Mouse (Mus musculus): ENCODE results near the gene 1700102P08Rik. TPM values are rescaled to one million over a fixed set of nuclear protein-coding genes. Genes with fewer than 3 reads are reported as not detected.

1700102P08Rik gene
- polyA plus RNA-seq, 1 experiment from 2014 or later, result 0.84 TPM

DNA sequence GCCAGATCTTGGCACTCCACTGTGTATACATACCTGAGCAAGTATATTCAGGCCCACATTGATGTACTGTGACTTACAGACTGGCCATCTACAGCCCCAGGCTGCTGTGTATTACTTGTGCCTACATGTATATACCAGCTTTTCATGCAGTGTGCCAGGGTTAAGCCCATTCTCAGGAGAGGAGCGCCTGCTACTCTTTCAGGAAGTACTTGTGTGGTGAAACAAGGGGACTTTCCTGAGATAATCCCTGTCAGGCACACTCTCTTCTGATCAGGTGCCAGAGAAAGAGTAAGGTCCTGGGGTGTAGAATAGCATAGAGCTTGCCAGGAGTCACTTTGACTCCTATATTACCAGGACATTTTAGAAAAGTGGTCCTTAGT is 67.3 kb downstream of the 1700102P08Rik start:
- Histone ChIP-seq H3K4me3 (ENCODE audit: low read depth, low read length) (peak overlapping the region; percentile 96), H3K4me1 (ENCODE audit: control insufficient read depth, insufficient read depth, low read length) (peaks cover 9% of the 10 kb centered on the region), H3K27ac (ENCODE audit: low read depth, low read length) (no peak overlapping the region), H3K27me3 (ENCODE audit: control insufficient read depth, insufficient read depth, low read length) (no peaks in the 10 kb centered on the region), H3K9me3 (ENCODE audit: control insufficient read depth, low read length) (no peaks in the 10 kb centered on the region), H3K9ac (ENCODE audit: low read length) (no peak overlapping the region), H3K36me3 (ENCODE audit: control insufficient read depth, insufficient read depth, low read length) (peaks cover 10% of the 10 kb centered on the region), H3K4me2 (ENCODE audit: low read depth) (peak overlapping the region; percentile 92; the same call in 1 of the 2 replicates)
- WGBS, result 93% methylated on average over 1 of the region's 1 CpGs
- DNase-seq (ENCODE audit: low spot score), result no peak
- ATAC-seq (ENCODE audit: insufficient read depth, low FRiP score, low TSS enrichment), result no peak

Other genes starting within 250 kb of the 1700102P08Rik start
- gene Bsn, start 202.4 kb upstream of the 1700102P08Rik start, polyA plus RNA-seq (2014; fragmentation: Nextera tagmentation; extraction: Ambion mirVana), result 3.0 and 4.3 TPM in 2 replicates
- 62.4 and 65.9 TPM in 2 replicates for gene Dag1, start 128.8 kb upstream of the 1700102P08Rik start, polyA plus RNA-seq (2014; fragmentation: Nextera tagmentation; extraction: Ambion mirVana)
- gene Nicn1, start 102.4 kb upstream of the 1700102P08Rik start, polyA plus RNA-seq (2014; fragmentation: Nextera tagmentation; extraction: Ambion mirVana), result 63.8 and 65.1 TPM in 2 replicates
- gene Amt, start 96.0 kb upstream of the 1700102P08Rik start, polyA plus RNA-seq (2014; fragmentation: Nextera tagmentation; extraction: Ambion mirVana), result 18.8 and 18.9 TPM in 2 replicates
- gene Rhoa, start 86.7 kb upstream of the 1700102P08Rik start, polyA plus RNA-seq (2014; fragmentation: Nextera tagmentation; extraction: Ambion mirVana), result 236 and 274 TPM in 2 replicates
- gene Tcta, start 86.6 kb upstream of the 1700102P08Rik start, polyA plus RNA-seq (2014; fragmentation: Nextera tagmentation; extraction: Ambion mirVana), result 30.8 and 31.4 TPM in 2 replicates
- gene Gpx1, start 53.9 kb upstream of the 1700102P08Rik start, polyA plus RNA-seq (2014; fragmentation: Nextera tagmentation; extraction: Ambion mirVana), result 700 and 705 TPM in 2 replicates
- gene Usp4, start 45.0 kb upstream of the 1700102P08Rik start, polyA plus RNA-seq (2014; fragmentation: Nextera tagmentation; extraction: Ambion mirVana), result 141 and 145 TPM in 2 replicates
- gene Ccdc36, start 35.7 kb downstream of the 1700102P08Rik start, polyA plus RNA-seq (2014; fragmentation: Nextera tagmentation; extraction: Ambion mirVana), result 0.62 and 0.77 TPM in 2 replicates
- gene BC048562, start 43.7 kb downstream of the 1700102P08Rik start, polyA plus RNA-seq (2014; fragmentation: Nextera tagmentation; extraction: Ambion mirVana), result not detected in 2 replicates
- 50.2 and 58.2 TPM in 2 replicates for gene Ccdc71, start 67.7 kb downstream of the 1700102P08Rik start, polyA plus RNA-seq (2014; fragmentation: Nextera tagmentation; extraction: Ambion mirVana)
- 25.4 and 28.9 TPM in 2 replicates for gene Klhdc8b, start 68.8 kb downstream of the 1700102P08Rik start, polyA plus RNA-seq (2014; fragmentation: Nextera tagmentation; extraction: Ambion mirVana)
- gene Lamb2, start 86.9 kb downstream of the 1700102P08Rik start, polyA plus RNA-seq (2014; fragmentation: Nextera tagmentation; extraction: Ambion mirVana), result 17.2 and 18.1 TPM in 2 replicates
- gene Usp19, start 97.8 kb downstream of the 1700102P08Rik start, polyA plus RNA-seq (2014; fragmentation: Nextera tagmentation; extraction: Ambion mirVana), result 73.8 and 79.9 TPM in 2 replicates
- gene Qars, start 114.9 kb downstream of the 1700102P08Rik start, polyA plus RNA-seq (2014; fragmentation: Nextera tagmentation; extraction: Ambion mirVana), result 120 and 129 TPM in 2 replicates
- 164 and 169 TPM in 2 replicates for gene Qrich1, start 124.0 kb downstream of the 1700102P08Rik start, polyA plus RNA-seq (2014; fragmentation: Nextera tagmentation; extraction: Ambion mirVana)
- 179 and 189 TPM in 2 replicates for gene Impdh2, start 167.5 kb downstream of the 1700102P08Rik start, polyA plus RNA-seq (2014; fragmentation: Nextera tagmentation; extraction: Ambion mirVana)
- gene Ndufaf3, start 174.6 kb downstream of the 1700102P08Rik start, polyA plus RNA-seq (2014; fragmentation: Nextera tagmentation; extraction: Ambion mirVana), result 52.1 and 58.2 TPM in 2 replicates
- gene Dalrd3, start 177.1 kb downstream of the 1700102P08Rik start, polyA plus RNA-seq (2014; fragmentation: Nextera tagmentation; extraction: Ambion mirVana), result 173 and 190 TPM in 2 replicates
- gene Wdr6, start 185.9 kb downstream of the 1700102P08Rik start, polyA plus RNA-seq (2014; fragmentation: Nextera tagmentation; extraction: Ambion mirVana), result 166 and 179 TPM in 2 replicates
- 10.5 and 11.7 TPM in 2 replicates for gene P4htm, start 204.9 kb downstream of the 1700102P08Rik start, polyA plus RNA-seq (2014; fragmentation: Nextera tagmentation; extraction: Ambion mirVana)

Data from neural tube, embryonic 11.5 days (tissue).